Mouse (Mus musculus): ENCODE data around the gene Nup107. TPM values are rescaled to one million over a fixed set of nuclear protein-coding genes. Genes with fewer than 3 reads are reported as not detected.

Gene Nup107
- polyA plus RNA-seq, 1 experiment = 22.8 TPM

DNA sequence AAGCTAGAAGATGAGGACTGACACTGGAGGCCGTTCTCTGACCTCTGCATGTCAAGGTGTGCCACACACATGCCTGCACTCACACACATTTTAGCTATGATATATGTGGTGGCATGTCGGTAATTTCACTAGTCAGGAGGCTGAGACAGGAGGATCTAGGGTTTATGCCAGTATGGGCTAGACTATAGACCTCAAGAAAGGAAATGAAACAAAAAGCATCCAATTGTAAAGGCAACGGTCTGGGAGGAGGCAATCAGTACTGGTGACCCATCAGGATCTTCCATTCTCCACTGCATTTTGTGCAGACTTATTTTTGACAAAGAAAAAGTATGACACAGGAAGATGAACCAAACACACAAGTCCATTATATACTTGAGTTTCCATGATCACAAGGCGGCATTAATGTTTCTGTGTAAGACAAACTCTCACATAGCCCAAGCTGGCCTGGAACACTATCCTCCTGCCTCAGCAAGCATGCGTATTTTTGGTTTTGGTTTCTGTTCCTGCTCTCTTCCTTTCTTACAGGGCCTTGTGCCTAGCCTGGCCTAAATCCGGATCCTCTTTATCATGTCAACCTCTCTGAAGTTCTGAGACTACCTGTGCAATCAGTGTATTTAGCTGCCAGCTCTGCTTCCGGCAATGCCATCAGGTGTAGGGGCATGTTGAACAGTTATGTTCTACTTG, 37.1 kb upstream of the Nup107 start:
- peaks cover 7% of the 10 kb centered on the region; the same call in 1 of the 2 replicates for H3K4me1 ChIP-seq (ENCODE audit: control insufficient read depth, insufficient read depth, low read length)
- no peak overlapping the region for H3K27ac ChIP-seq (ENCODE audit: control insufficient read depth, insufficient read depth, low read depth, low read length, poor library complexity)
- TF ChIP-seq POLR2A (IDR thresholded peaks at IDR 0.05; ENCODE audit: borderline replicate concordance, control insufficient read depth, low read depth, low read length) (no peak), CTCF (IDR thresholded peaks at IDR 0.05; ENCODE audit: control insufficient read depth, insufficient read depth, low read length) (no peak)
- H3K4me3 ChIP-seq (replicated peaks; ENCODE audit: control insufficient read depth, low read depth, low read length) = no peak overlapping the region
- WGBS = 62% methylated on average over 7 of the region's 7 CpGs

DNA sequence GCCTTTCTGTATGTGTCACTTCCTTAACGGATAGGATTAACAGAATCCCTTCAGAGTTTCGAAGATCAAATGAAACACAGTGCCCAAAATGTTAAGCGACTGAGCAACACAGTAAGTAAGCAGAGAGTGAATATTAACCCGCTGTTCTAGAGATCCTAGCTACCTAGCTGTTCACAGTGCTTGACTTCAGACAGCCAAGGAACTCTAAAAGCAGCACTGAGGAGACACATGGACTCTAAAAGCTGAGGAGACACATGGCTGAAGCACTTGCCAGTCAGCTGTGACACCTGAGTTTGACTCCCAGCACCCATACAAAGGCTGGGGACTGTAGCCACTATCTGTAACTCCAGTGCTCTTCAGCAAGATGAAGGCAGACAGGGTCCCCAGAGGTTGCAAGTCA, 36.5 kb upstream of the Nup107 start:
- WGBS = 68% methylated on average over 4 of the region's 4 CpGs
- no peak overlapping the region for H3K4me3 ChIP-seq (replicated peaks; ENCODE audit: control insufficient read depth, low read depth, low read length)
- TF ChIP-seq POLR2A (IDR thresholded peaks at IDR 0.05; ENCODE audit: borderline replicate concordance, control insufficient read depth, low read depth, low read length) (no peak), CTCF (IDR thresholded peaks at IDR 0.05; ENCODE audit: control insufficient read depth, insufficient read depth, low read length) (no peak)
- peaks cover 7% of the 10 kb centered on the region; the same call in 1 of the 2 replicates for H3K4me1 ChIP-seq (ENCODE audit: control insufficient read depth, insufficient read depth, low read length)
- H3K27ac ChIP-seq (ENCODE audit: control insufficient read depth, insufficient read depth, low read depth, low read length, poor library complexity) = no peak overlapping the region

DNA sequence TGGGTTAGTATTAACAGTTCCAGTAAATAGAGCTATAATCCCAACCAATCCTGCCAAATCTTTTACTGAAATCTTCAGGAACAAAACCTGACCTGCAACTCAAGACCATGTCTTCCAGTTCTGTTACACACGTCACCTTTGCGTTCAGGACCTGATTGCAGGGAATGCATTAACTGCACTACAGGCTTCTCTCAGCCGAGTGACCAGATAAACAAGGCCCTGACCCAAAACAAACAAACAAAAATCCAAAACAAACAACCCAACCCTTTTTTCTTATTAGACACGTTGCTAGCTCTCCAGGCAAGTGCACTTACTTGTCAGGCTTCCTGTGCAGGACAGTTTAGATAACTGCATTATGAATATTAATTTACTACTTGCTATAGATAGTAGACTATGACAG, 36.0 kb upstream of the Nup107 start:
- Histone ChIP-seq H3K27ac (ENCODE audit: control insufficient read depth, insufficient read depth, low read depth, low read length, poor library complexity) (no peak overlapping the region), H3K4me1 (ENCODE audit: control insufficient read depth, insufficient read depth, low read length) (peaks cover 7% of the 10 kb centered on the region; the same call in 1 of the 2 replicates), H3K4me3 (replicated peaks; ENCODE audit: control insufficient read depth, low read depth, low read length) (no peak overlapping the region)
- TF ChIP-seq POLR2A (IDR thresholded peaks at IDR 0.05; ENCODE audit: borderline replicate concordance, control insufficient read depth, low read depth, low read length) (no peak), CTCF (IDR thresholded peaks at IDR 0.05; ENCODE audit: control insufficient read depth, insufficient read depth, low read length) (no peak)
- 63% methylated on average over 4 of the region's 4 CpGs for WGBS

DNA sequence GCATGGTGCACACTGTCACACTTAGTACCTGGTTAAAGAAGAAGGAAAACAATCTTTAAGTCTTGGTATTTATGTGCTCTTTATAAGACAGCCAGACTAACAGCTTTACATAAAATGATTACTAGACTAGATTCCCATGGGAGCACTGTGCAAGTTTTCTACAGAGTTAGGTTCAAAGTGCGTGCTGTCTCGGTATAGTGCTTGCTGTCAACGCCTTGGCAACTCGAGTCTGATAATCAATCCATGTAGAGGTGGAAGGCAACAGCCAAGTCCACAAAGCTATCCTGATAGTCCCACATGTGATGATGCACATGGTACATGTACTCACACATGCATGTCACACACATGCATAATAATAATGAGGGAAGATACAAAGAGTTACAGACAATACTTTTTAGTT, 32.1 kb upstream of the Nup107 start:
- WGBS = 80% methylated on average over 4 of the region's 4 CpGs
- TF ChIP-seq CTCF (IDR thresholded peaks at IDR 0.05; ENCODE audit: control insufficient read depth, insufficient read depth, low read length) (no peak), POLR2A (IDR thresholded peaks at IDR 0.05; ENCODE audit: borderline replicate concordance, control insufficient read depth, low read depth, low read length) (no peak)
- Histone ChIP-seq H3K4me1 (ENCODE audit: control insufficient read depth, insufficient read depth, low read length) (peaks cover 3% of the 10 kb centered on the region; the same call in 1 of the 2 replicates), H3K4me3 (replicated peaks; ENCODE audit: control insufficient read depth, low read depth, low read length) (no peak overlapping the region), H3K27ac (ENCODE audit: control insufficient read depth, insufficient read depth, low read depth, low read length, poor library complexity) (no peak overlapping the region)

DNA sequence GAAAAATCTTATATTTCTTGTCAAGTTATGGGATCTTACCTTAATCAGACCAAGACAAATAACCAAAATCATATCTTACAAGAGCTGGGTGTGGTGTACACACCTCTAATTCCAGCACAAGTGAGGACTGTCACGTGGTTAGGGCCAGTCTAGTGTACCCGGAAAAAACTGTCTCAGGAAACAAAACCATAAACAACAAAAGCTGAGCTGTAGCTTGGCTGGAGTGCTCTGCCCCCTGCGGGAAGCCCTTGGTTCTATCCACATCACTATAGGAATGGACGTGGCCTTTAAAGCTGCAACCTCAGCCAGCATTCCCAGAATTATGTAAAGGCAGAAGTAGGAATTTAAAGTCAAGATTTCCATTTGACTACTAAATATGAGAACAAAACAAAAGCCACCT, 31.6 kb upstream of the Nup107 start:
- WGBS = 62% methylated on average over 4 of the region's 4 CpGs
- peaks cover 1% of the 10 kb centered on the region; the same call in 1 of the 2 replicates for H3K4me1 ChIP-seq (ENCODE audit: control insufficient read depth, insufficient read depth, low read length)
- no peak overlapping the region for H3K27ac ChIP-seq (ENCODE audit: control insufficient read depth, insufficient read depth, low read depth, low read length, poor library complexity)
- TF ChIP-seq POLR2A (IDR thresholded peaks at IDR 0.05; ENCODE audit: borderline replicate concordance, control insufficient read depth, low read depth, low read length) (no peak), CTCF (IDR thresholded peaks at IDR 0.05; ENCODE audit: control insufficient read depth, insufficient read depth, low read length) (no peak)
- no peak overlapping the region for H3K4me3 ChIP-seq (replicated peaks; ENCODE audit: control insufficient read depth, low read depth, low read length)

DNA sequence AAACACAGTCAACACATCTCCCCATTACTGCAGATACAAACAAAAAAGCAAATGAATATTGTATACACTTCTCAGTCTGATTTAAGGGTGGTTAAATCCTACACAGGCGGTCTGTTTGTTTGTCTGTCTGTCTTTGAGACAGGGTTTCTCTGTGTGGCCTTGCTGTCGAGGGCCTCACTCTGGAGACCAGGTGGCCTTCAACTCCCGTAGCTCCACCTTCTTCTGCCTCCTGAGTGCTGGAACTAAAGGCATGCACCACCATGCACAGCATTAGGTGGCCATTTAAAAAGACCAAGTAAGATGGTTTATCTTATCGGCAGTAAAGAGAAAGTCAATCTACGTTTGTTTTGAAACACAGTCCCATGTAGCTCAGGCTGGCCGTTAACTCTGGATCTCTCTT, 30.8 kb upstream of the Nup107 start:
- Histone ChIP-seq H3K27ac (ENCODE audit: control insufficient read depth, insufficient read depth, low read depth, low read length, poor library complexity) (no peak overlapping the region), H3K4me3 (replicated peaks; ENCODE audit: control insufficient read depth, low read depth, low read length) (no peak overlapping the region), H3K4me1 (ENCODE audit: control insufficient read depth, insufficient read depth, low read length) (peaks cover 1% of the 10 kb centered on the region; the same call in 1 of the 2 replicates)
- no peak for TF ChIP-seq POLR2A (IDR thresholded peaks at IDR 0.05; ENCODE audit: borderline replicate concordance, control insufficient read depth, low read depth, low read length)
- no peak for TF ChIP-seq CTCF (IDR thresholded peaks at IDR 0.05; ENCODE audit: control insufficient read depth, insufficient read depth, low read length)
- 92% methylated on average over 6 of the region's 6 CpGs for WGBS

DNA sequence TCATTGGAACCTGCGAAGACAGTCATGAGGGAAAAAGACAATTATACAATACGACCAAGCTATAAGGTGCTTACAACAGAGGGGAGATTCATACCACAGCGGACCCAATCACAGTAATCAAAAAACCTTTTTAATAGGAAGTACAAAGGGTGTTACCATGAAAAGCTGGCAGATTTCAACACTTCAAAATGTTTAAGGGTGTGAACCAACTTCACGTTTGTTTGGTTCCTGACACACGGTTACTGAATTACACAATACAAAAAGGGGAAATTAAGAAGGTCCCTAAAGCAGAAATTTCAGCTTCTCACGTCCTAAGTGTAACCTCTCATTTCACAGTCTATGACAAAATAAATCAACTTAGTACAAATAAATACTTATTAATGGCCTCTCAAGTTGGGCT, 26.1 kb upstream of the Nup107 start:
- no peak overlapping the region for H3K4me3 ChIP-seq (replicated peaks; ENCODE audit: control insufficient read depth, low read depth, low read length)
- 37% methylated on average over 6 of the region's 6 CpGs for WGBS
- peaks cover 1% of the 10 kb centered on the region; the same call in 1 of the 2 replicates for H3K4me1 ChIP-seq (ENCODE audit: control insufficient read depth, insufficient read depth, low read length)
- H3K27ac ChIP-seq (ENCODE audit: control insufficient read depth, insufficient read depth, low read depth, low read length, poor library complexity) = no peak overlapping the region
- no peak for TF ChIP-seq POLR2A (IDR thresholded peaks at IDR 0.05; ENCODE audit: borderline replicate concordance, control insufficient read depth, low read depth, low read length)
- no peak for TF ChIP-seq CTCF (IDR thresholded peaks at IDR 0.05; ENCODE audit: control insufficient read depth, insufficient read depth, low read length)

DNA sequence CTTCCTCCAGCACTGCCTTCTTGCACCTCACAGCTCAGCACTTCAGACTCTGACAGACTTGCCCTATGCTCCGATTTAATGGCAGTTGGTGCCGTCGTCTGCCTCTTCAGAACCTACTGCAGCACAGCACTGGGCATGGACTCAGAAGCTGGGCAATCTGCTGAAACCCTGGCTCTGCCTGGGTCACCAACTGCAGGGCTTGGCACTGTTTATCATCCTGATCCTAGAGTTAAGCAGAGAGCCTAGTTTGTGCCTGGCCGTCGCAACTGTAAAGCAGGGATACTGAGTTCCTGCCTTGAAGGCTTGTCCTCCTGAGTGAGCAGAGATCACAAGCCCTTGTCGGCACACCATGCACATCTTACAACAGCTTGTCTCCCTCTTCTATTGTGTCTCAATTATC, 24.2 kb upstream of the Nup107 start:
- Histone ChIP-seq H3K27ac (ENCODE audit: control insufficient read depth, insufficient read depth, low read depth, low read length, poor library complexity) (no peak overlapping the region), H3K4me3 (replicated peaks; ENCODE audit: control insufficient read depth, low read depth, low read length) (no peak overlapping the region), H3K4me1 (ENCODE audit: control insufficient read depth, insufficient read depth, low read length) (peaks cover under 1% of the 10 kb centered on the region; the same call in 1 of the 2 replicates)
- WGBS = 94% methylated on average over 6 of the region's 6 CpGs
- TF ChIP-seq CTCF (IDR thresholded peaks at IDR 0.05; ENCODE audit: control insufficient read depth, insufficient read depth, low read length) (no peak), POLR2A (IDR thresholded peaks at IDR 0.05; ENCODE audit: borderline replicate concordance, control insufficient read depth, low read depth, low read length) (no peak)
